Mouse (Mus musculus): ENCODE results near the gene Rabac1. TPM values are rescaled to one million over a fixed set of nuclear protein-coding genes. Genes with fewer than 3 reads are reported as not detected.

Gene Rabac1
- polyA plus RNA-seq, 1 experiment from 2014 or later: 129 TPM

DNA sequence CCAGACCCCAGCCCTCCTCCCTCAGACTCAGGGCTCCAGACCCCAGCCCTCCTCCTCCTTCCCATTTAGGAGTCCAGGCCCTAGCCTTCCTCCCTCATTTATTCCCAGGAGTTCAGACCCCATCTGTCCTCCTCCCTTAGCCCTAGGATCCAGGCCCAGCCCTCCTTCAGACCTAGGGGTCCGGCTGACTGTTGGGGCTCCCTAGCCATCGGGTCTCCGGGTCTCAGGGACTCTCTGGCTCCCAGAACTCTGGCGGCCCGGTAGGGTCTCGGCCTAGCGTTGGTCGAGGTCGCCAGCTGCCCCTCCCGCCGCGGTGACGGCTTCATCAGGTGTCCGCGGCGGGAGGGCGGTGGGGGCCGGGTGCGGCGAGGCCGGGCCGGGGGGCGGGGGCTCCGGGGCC lies 18.6 kb downstream of the Rabac1 start:
- Histone ChIP-seq H3K9me3 (ENCODE audit: control insufficient read depth, low read length) (no peaks in the 10 kb centered on the region), H3K36me3 (ENCODE audit: control insufficient read depth, insufficient read depth, low read length) (no peaks in the 10 kb centered on the region), H3K4me3 (ENCODE audit: low read length) (peak overlapping the region; percentile 43), H3K27me3 (ENCODE audit: control insufficient read depth, insufficient read depth, low read length) (peaks cover 73% of the 10 kb centered on the region), H3K27ac (ENCODE audit: low read depth, low read length) (no peak overlapping the region), H3K9ac (ENCODE audit: low read depth, low read length) (peak overlapping the region; percentile 44), H3K4me1 (ENCODE audit: control insufficient read depth, insufficient read depth, low read length) (peaks cover 11% of the 10 kb centered on the region; the same call in 1 of the 2 replicates), H3K4me2 (replicated peaks; ENCODE audit: low read depth, low read length) (peak overlapping the region; percentile 63)
- ATAC-seq (ENCODE audit: low FRiP score, low TSS enrichment): peak; percentile 12
- WGBS: 2% methylated on average over 24 of the region's 24 CpGs

DNA sequence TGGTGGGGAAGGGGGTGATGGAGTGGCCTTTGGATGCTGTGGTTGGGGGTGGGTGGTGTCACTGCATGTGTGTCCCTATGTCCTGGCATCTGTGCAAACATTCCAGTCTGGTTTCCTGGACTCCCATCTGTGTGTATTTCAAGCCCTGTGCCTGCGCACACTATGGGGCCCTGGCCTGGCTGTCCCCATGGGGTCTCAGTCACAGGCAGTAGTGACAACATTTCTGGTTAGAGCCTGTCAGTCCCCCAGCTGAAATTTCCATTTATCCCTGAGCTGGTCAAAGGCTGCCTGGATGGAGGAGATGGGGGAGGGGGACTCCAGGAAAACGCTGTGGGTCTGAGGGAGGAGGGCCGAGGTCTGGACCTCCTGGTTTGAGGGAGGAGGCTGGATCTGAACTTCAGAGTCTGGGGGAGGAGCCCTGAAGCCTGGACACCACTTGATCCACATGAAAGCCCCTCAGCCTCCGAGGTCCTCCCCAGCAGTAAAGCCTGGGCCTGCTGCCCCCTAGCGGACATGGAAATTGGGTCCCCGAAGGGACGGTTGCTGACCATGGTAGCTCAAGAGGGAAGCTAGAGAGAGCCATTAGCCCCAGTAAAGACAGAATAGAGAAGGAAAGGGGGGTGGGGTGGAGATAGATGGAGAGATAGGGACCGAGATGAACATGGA lies 22.5 kb downstream of the Rabac1 start:
- no peaks in the 10 kb centered on the region for H3K36me3 ChIP-seq (ENCODE audit: control insufficient read depth, insufficient read depth, low read length)
- H3K9ac ChIP-seq (ENCODE audit: low read depth, low read length): no peak overlapping the region
- WGBS: 2% methylated on average over 8 of the region's 8 CpGs
- H3K27ac ChIP-seq (ENCODE audit: low read depth, low read length): no peak overlapping the region
- H3K4me2 ChIP-seq (replicated peaks; ENCODE audit: low read depth, low read length): no peak overlapping the region
- no peak overlapping the region for H3K4me3 ChIP-seq (ENCODE audit: low read length)
- ATAC-seq (ENCODE audit: low FRiP score, low TSS enrichment): peak; percentile 68
- H3K27me3 ChIP-seq (ENCODE audit: control insufficient read depth, insufficient read depth, low read length): peaks cover 91% of the 10 kb centered on the region
- H3K4me1 ChIP-seq (ENCODE audit: control insufficient read depth, insufficient read depth, low read length): peaks cover 7% of the 10 kb centered on the region; the same call in 1 of the 2 replicates
- no peaks in the 10 kb centered on the region for H3K9me3 ChIP-seq (ENCODE audit: control insufficient read depth, low read length)

DNA sequence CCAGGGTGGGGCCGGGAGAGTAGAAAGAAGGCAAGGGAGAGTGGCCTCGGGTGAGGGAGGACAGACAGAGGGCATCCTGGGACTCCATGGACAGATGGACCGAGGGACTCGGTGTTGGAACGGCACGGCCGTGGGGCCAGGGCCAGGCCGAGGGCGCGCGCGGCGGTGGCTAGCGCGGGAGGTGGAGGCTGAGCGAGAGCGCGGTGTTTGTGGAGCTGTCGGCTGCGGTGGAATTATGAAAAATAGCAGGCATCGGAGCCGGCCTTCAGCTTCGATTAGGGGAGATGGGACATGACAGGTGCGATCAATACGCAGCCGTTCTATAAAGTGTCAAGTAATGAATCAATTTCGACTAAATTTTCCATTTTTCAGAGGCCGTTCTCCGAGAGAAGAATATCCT lies 23.8 kb downstream of the Rabac1 start:
- Histone ChIP-seq H3K9ac (ENCODE audit: low read depth, low read length) (no peak overlapping the region), H3K27ac (ENCODE audit: low read depth, low read length) (no peak overlapping the region), H3K9me3 (ENCODE audit: control insufficient read depth, low read length) (no peaks in the 10 kb centered on the region), H3K27me3 (ENCODE audit: control insufficient read depth, insufficient read depth, low read length) (peaks cover 91% of the 10 kb centered on the region), H3K4me2 (replicated peaks; ENCODE audit: low read depth, low read length) (no peak overlapping the region), H3K36me3 (ENCODE audit: control insufficient read depth, insufficient read depth, low read length) (no peaks in the 10 kb centered on the region), H3K4me1 (ENCODE audit: control insufficient read depth, insufficient read depth, low read length) (peaks cover 3% of the 10 kb centered on the region; the same call in 1 of the 2 replicates), H3K4me3 (ENCODE audit: low read length) (no peak overlapping the region)
- ATAC-seq (ENCODE audit: low FRiP score, low TSS enrichment): no peak
- WGBS: 2% methylated on average over 29 of the region's 29 CpGs

DNA sequence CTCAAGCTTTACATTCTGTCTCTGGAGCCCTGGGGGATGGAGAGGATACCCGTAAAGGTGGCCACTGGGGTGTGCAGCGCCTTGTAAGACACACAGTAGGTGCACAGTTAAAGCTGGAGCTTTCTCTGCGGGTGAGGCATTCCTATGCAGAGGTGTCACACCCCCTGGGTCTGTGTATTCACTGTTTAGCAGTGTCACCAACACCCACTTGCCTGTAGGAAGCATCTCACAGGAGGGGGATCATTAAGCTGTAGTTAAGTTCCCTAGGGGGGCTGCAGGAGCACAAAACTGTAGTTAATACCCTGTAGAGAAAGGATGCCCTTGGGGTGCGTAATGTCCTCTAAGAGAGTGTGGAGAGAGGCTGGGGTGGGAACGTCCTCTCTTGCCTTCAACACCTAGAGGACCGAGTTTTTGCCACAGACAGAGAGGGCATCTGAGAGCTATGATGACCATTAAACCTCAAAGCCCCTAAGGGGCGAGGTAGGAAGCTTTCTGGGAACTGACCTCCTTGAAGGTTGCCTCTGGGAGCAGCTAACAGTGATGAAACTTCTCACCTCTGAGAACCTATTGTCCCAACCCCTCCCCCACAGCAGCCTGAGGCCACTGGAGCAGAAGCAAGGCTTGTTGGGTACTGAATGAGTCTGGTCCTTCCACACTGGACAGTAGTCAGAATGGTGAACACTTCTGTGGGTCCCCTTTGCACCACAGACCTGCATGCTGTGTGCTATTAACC lies 25.1 kb downstream of the Rabac1 start:
- ATAC-seq (ENCODE audit: low FRiP score, low TSS enrichment): no peak
- 3% methylated on average over 7 of the region's 7 CpGs for WGBS
- H3K27ac ChIP-seq (ENCODE audit: low read depth, low read length): no peak overlapping the region

DNA sequence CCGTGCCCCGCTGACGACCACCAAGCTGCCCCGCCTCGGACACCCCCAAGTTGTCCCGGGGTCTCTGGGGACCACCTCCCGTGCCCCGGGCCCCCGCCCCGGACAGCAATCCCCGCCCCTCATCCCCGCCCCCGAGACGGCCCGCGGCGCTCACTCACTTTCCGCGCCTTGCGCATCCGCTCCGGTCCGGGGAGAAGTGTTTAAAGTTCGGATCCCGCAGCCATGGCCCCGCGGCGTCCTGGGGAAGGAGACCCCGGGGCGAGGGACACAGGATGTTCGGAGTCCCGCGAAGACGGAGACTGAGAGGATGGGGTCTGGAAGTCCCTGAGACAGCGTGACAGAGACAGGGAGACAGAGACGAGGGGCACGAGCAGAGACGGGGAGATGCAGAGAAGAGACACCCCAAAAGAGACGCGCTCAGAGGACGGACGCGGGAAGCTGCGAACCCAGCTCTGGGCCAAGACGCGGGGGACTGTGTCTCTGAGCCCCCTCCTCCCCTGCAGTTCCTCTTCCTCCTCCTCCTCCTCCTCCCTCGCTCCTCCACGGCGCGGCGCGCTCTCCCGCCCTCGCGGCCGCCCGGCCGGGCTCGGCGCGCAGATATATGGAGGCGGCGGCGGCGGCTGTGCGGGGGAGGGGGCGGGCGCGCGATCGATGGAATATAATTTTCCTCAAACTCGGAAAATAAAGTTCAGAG lies 28.1 kb downstream of the Rabac1 start, which contains the start of gene Gm4881:
TSS of gene Gm4881 (minus strand) at position 238 of the 694 bp plus-strand sequence.
- H3K4me1 ChIP-seq (ENCODE audit: control insufficient read depth, insufficient read depth, low read length): peaks cover 3% of the 10 kb centered on the region; the same call in 1 of the 2 replicates
- peak within 1 kb of the TSS; percentile 53 for H3K4me2 ChIP-seq (replicated peaks; ENCODE audit: low read depth, low read length)
- H3K9ac ChIP-seq (ENCODE audit: low read depth, low read length): peak within 1 kb of the TSS; percentile 25; the same call in 1 of the 2 replicates
- no peak for ATAC-seq (ENCODE audit: low FRiP score, low TSS enrichment)
- under 1% methylated on average over 64 of the region's 72 CpGs for WGBS
- H3K27ac ChIP-seq (ENCODE audit: low read depth, low read length): no peak within 1 kb of the TSS
- no peaks in the 10 kb centered on the region for H3K9me3 ChIP-seq (ENCODE audit: control insufficient read depth, low read length)
- no peaks in the 10 kb centered on the region for H3K36me3 ChIP-seq (ENCODE audit: control insufficient read depth, insufficient read depth, low read length)
- peak within 1 kb of the TSS; percentile 25 for H3K4me3 ChIP-seq (ENCODE audit: low read length)
- H3K27me3 ChIP-seq (ENCODE audit: control insufficient read depth, insufficient read depth, low read length): peaks cover 86% of the 10 kb centered on the region

More for the DNA sequence above, 25.1 kb downstream of the Rabac1 start:
- Histone ChIP-seq H3K4me2 (replicated peaks; ENCODE audit: low read depth, low read length) (no peak overlapping the region), H3K4me1 (ENCODE audit: control insufficient read depth, insufficient read depth, low read length) (peaks cover 3% of the 10 kb centered on the region; the same call in 1 of the 2 replicates), H3K4me3 (ENCODE audit: low read length) (no peak overlapping the region), H3K9ac (ENCODE audit: low read depth, low read length) (no peak overlapping the region), H3K27me3 (ENCODE audit: control insufficient read depth, insufficient read depth, low read length) (peaks cover 95% of the 10 kb centered on the region), H3K9me3 (ENCODE audit: control insufficient read depth, low read length) (no peaks in the 10 kb centered on the region), H3K36me3 (ENCODE audit: control insufficient read depth, insufficient read depth, low read length) (no peaks in the 10 kb centered on the region)

DNA sequence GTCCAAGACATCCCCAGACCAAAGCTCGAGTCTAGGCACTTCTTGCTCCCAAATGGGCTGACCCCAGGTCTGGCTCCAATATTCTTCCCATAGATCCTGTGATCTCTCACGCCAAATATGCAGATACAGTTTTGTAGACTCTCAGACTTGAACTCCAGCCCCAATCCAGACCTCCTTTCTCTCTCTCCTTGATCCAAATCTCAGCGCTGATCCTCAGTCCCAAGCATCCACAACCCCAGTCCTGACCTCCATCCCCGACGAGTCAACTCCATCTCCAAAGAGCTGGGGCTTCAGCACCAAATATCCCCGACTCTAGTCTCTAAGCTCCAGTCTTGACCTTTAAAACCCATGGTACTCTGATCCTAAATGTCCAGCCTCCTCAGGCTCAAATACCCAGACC lies 28.9 kb downstream of the Rabac1 start:
- WGBS: 5% methylated on average over 6 of the region's 6 CpGs
- Histone ChIP-seq H3K27me3 (ENCODE audit: control insufficient read depth, insufficient read depth, low read length) (peaks cover 79% of the 10 kb centered on the region), H3K4me3 (ENCODE audit: low read length) (peak overlapping the region; percentile 25), H3K36me3 (ENCODE audit: control insufficient read depth, insufficient read depth, low read length) (no peaks in the 10 kb centered on the region), H3K9ac (ENCODE audit: low read depth, low read length) (no peak overlapping the region), H3K4me2 (replicated peaks; ENCODE audit: low read depth, low read length) (no peak overlapping the region), H3K4me1 (ENCODE audit: control insufficient read depth, insufficient read depth, low read length) (peaks cover 3% of the 10 kb centered on the region; the same call in 1 of the 2 replicates), H3K9me3 (ENCODE audit: control insufficient read depth, low read length) (no peaks in the 10 kb centered on the region), H3K27ac (ENCODE audit: low read depth, low read length) (no peak overlapping the region)
- no peak for ATAC-seq (ENCODE audit: low FRiP score, low TSS enrichment)

DNA sequence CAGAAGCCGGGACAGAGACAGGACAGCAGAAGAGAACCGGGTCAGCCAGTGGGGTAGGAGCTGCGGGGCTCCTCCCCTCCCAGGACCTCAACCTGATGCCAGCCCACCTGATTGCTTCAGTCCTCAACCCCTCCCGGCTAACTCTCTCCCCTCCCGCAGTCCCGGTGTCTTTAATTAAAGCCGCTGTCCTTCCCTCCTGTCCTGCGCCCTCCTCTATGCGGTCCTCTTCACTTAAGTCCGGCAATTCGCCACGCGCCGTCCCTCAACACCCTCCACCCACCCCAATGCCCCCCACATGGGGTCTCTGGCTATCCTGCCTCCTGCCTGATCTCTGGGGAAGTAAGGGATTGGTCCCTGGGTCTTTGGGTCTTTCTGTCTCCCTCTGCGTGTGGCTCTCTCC lies 40.9 kb downstream of the Rabac1 start:
- no peak overlapping the region for H3K27ac ChIP-seq (ENCODE audit: low read depth, low read length)
- H3K4me1 ChIP-seq (ENCODE audit: control insufficient read depth, insufficient read depth, low read length): peaks cover 10% of the 10 kb centered on the region; the same call in 1 of the 2 replicates
- no peaks in the 10 kb centered on the region for H3K9me3 ChIP-seq (ENCODE audit: control insufficient read depth, low read length)
- ATAC-seq (ENCODE audit: low FRiP score, low TSS enrichment): no peak
- H3K36me3 ChIP-seq (ENCODE audit: control insufficient read depth, insufficient read depth, low read length): 0 out of 2 replicates have a peak, but pooled peaks cover 10% of the 10 kb centered on the region
- no peak overlapping the region for H3K4me3 ChIP-seq (ENCODE audit: low read length)
- H3K9ac ChIP-seq (ENCODE audit: low read depth, low read length): no peak overlapping the region
- H3K4me2 ChIP-seq (replicated peaks; ENCODE audit: low read depth, low read length): no peak overlapping the region
- H3K27me3 ChIP-seq (ENCODE audit: control insufficient read depth, insufficient read depth, low read length): peaks cover 55% of the 10 kb centered on the region
- 1% methylated on average over 15 of the region's 15 CpGs for WGBS

DNA sequence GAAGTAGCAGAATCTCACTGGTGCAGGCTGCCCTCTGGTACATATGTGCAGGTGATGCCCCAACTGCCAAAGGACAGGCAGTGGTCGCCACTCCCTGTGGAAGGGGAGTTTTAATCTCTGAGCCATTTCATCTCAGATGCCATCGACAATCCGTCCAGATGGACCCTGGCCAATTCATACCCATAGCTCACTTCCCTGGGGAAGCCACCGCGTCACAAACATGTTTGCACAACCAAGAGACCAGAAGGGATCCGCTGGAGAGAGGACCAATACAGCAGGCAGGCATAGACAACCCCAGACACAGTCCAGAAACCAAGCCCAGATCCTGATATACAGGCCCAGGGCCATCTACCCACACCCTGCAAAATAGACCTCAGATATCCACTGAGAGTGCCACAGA lies 42.1 kb downstream of the Rabac1 start:
- Histone ChIP-seq H3K27me3 (ENCODE audit: control insufficient read depth, insufficient read depth, low read length) (peaks cover 55% of the 10 kb centered on the region), H3K4me2 (replicated peaks; ENCODE audit: low read depth, low read length) (no peak overlapping the region), H3K4me1 (ENCODE audit: control insufficient read depth, insufficient read depth, low read length) (peaks cover 10% of the 10 kb centered on the region; the same call in 1 of the 2 replicates), H3K4me3 (ENCODE audit: low read length) (no peak overlapping the region), H3K9me3 (ENCODE audit: control insufficient read depth, low read length) (no peaks in the 10 kb centered on the region), H3K27ac (ENCODE audit: low read depth, low read length) (no peak overlapping the region), H3K9ac (ENCODE audit: low read depth, low read length) (peak overlapping the region; percentile 23; the same call in 1 of the 2 replicates), H3K36me3 (ENCODE audit: control insufficient read depth, insufficient read depth, low read length) (peaks cover 21% of the 10 kb centered on the region)
- WGBS: 68% methylated on average over 6 of the region's 6 CpGs
- no peak for ATAC-seq (ENCODE audit: low FRiP score, low TSS enrichment)

Measured in kidney, embryonic 14.5 days (tissue).